Mouse (Mus musculus) intestine, postnatal 0 days (tissue): ENCODE results near the gene Idnk. TPM values are rescaled to one million over a fixed set of nuclear protein-coding genes. Genes with fewer than 3 reads are reported as not detected.

Experiments used
- ATAC-seq: fragments of 200-750 bp; cut with Nextera tagmentation; 2 replicates; pipeline ENCODE4 v1.8.0; 2017; ENCODE audit warnings: mild to moderate bottlenecking, moderate TSS enrichment, moderate library complexity
- H3K27ac ChIP-seq: fragments of 300-500 bp; sonication (generic); 2 replicates; pipeline ENCODE4 v1.5.1; 2014; ENCODE audit warnings: mild to moderate bottlenecking, low read depth, low read length, moderate library complexity
- H3K27me3 ChIP-seq: fragments of 300-500 bp; sonication (generic); replicated peaks from 2 replicates; pipeline ENCODE4 v1.6.1; 2014; ENCODE audit warnings: low read length, mixed read lengths; ENCODE audit not compliant: control insufficient read depth, insufficient read depth
- H3K36me3 ChIP-seq: fragments of 300-500 bp; sonication (generic); 2 replicates; pipeline ENCODE4 v1.6.1; 2014; ENCODE audit warnings: mild to moderate bottlenecking, moderate library complexity; ENCODE audit not compliant: control insufficient read depth, insufficient read depth
- H3K4me1 ChIP-seq: fragments of 300-500 bp; sonication (generic); replicated peaks from 2 replicates; pipeline ENCODE4 v1.6.1; 2014; ENCODE audit warnings: antibody characterized with exemption, low read length, mixed read lengths; ENCODE audit not compliant: control insufficient read depth, insufficient read depth
- H3K4me2 ChIP-seq: fragments of 300-500 bp; sonication (generic); replicated peaks from 2 replicates; pipeline ENCODE4 v1.6.1; 2014; ENCODE audit warnings: low read depth, mild to moderate bottlenecking, moderate library complexity
- H3K4me3 ChIP-seq: fragments of 300-500 bp; sonication (generic); 2 replicates; pipeline ENCODE4 v1.5.1; 2014; ENCODE audit warnings: low read depth, low read length
- H3K9ac ChIP-seq: fragments of 300-500 bp; sonication (generic); 2 replicates; pipeline ENCODE4 v1.6.1; 2014; ENCODE audit warnings: mild to moderate bottlenecking, low read depth, low read length
- H3K9me3 ChIP-seq: fragments of 300-500 bp; sonication (generic); 2 replicates; pipeline ENCODE4 v1.6.1; 2016; ENCODE audit warnings: mixed run types; ENCODE audit not compliant: control insufficient read depth
- CTCF ChIP-seq: sonication (generic); IDR thresholded peaks from 2 replicates; pipeline ENCODE4 v1.5.1; 2016; ENCODE audit warnings: low read depth, mild to moderate bottlenecking, control low read depth, antibody characterized with exemption, moderate library complexity
- WGBS: fragments of 180-500 bp; shearing (Covaris S2); extraction: QIAGEN DNeasy Blood & Tissue Kit; methylation state at CpG from one replicate; pipeline ENCODE4 v1.1.7; 2014; 5-methylcytosine and 5-hydroxymethylcytosine counted together
- polyA plus RNA-seq: library from polyadenylated mRNA; unstranded; fragments of >200 nt; fragmentation: Nextera tagmentation; extraction: Ambion mirVana; gene quantifications from 2 replicates; pipeline ENCODE4 v1.2.1, GENCODE M21; 2015

The Idnk gene
- polyA plus RNA-seq, 1 experiment from 2014 or later: 79.0 TPM

DNA sequence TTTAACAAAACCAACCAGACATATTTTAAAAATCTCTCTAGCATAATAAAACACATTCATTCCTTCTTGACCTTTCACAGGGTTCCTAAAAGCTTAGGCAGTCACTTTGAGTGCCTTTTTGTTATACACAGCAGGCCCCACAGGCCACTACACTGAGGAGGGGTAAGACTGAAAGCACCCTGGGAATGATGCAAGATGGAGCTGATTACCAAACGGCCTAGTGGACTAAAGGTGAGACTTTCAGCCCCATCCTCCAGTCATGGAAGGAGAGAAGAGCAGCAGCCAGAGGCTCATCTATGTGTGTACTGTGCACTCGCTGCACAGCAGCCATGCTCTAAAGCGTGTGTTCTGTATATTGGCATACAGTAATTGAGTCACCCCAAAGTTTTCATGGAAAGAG is 37.5 kb downstream of the Idnk start:
- H3K9ac ChIP-seq: no peak overlapping the region
- no peak for TF ChIP-seq CTCF
- no peak for ATAC-seq
- H3K9me3 ChIP-seq: no peaks in the 10 kb centered on the region
- WGBS: 76% methylated on average over 3 of the region's 3 CpGs
- no peaks in the 10 kb centered on the region for H3K4me1 ChIP-seq
- H3K4me3 ChIP-seq: no peak overlapping the region
- H3K27ac ChIP-seq: no peak overlapping the region
- peaks cover 62% of the 10 kb centered on the region for H3K36me3 ChIP-seq
- no peak overlapping the region for H3K4me2 ChIP-seq
- H3K27me3 ChIP-seq: no peaks in the 10 kb centered on the region

- ATAC-seq: no peak
- H3K36me3 ChIP-seq: peaks cover 44% of the 10 kb centered on the region
Observed at GRCm38 (mm10) chr13:58197211-58197610, 39.8 kb downstream of the Idnk start.

DNA sequence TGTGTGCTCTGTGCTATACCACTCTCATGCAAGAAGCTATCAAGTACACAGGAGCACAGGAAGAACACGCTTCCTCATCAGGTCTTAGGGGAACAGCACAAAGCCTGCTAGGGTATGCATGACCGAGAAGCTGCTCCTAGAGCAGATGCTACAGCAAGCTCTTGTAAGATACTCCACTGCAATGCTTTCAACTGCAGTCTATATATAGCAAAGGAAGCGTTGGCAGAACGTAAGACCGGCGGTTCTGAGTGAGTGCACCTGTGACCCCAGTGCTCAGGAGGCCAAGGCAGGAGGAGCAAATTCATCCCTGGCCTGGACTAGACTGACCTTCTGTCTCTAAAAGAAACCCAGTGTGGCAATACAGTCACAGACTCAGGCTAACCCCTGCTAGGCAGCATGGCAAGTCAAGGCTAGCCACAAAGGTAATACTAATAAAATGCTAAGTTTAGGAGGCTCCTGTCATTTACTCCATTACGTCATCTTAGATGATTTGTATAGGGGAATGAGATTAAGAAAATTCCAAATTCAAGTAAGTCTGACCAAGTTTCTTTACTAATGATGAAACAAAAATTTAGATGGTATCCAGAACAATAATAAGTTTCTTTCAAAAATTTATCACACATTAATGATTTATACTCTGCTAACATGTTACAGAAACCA is 40.7 kb downstream of the Idnk start:
- no peak overlapping the region for H3K4me2 ChIP-seq
- 82% methylated on average over 7 of the region's 7 CpGs for WGBS
- ATAC-seq: no peak
- no peak overlapping the region for H3K4me3 ChIP-seq
- no peak overlapping the region for H3K27ac ChIP-seq
- H3K4me1 ChIP-seq: no peaks in the 10 kb centered on the region
- no peaks in the 10 kb centered on the region for H3K27me3 ChIP-seq
- no peak for TF ChIP-seq CTCF
- no peak overlapping the region for H3K9ac ChIP-seq
- H3K9me3 ChIP-seq: no peaks in the 10 kb centered on the region
- H3K36me3 ChIP-seq: peaks cover 38% of the 10 kb centered on the region

More at GRCm38 (mm10) chr13:58197211-58197610, 39.8 kb downstream of the Idnk start:
- Histone ChIP-seq H3K27ac (no peak overlapping the region), H3K4me3 (no peak overlapping the region), H3K9me3 (no peaks in the 10 kb centered on the region), H3K4me2 (no peak overlapping the region), H3K9ac (no peak overlapping the region), H3K27me3 (no peaks in the 10 kb centered on the region), H3K4me1 (no peaks in the 10 kb centered on the region)
- no peak for TF ChIP-seq CTCF
- 70% methylated on average over 3 of the region's 3 CpGs for WGBS

GRCm38 (mm10) chr13:58201343-58201742 is 43.9 kb downstream of the Idnk start:
- Histone ChIP-seq H3K27me3 (no peaks in the 10 kb centered on the region), H3K27ac (no peak overlapping the region), H3K4me3 (no peak overlapping the region), H3K9ac (no peak overlapping the region), H3K9me3 (no peaks in the 10 kb centered on the region), H3K36me3 (peaks cover 17% of the 10 kb centered on the region; the same call in 1 of the 2 replicates), H3K4me1 (no peaks in the 10 kb centered on the region), H3K4me2 (no peak overlapping the region)
- TF ChIP-seq CTCF: no peak
- ATAC-seq: no peak
- 88% methylated on average over 6 of the region's 6 CpGs for WGBS

- WGBS: 93% methylated on average over 3 of the region's 3 CpGs
- Histone ChIP-seq H3K4me2 (no peak overlapping the region), H3K27ac (no peak overlapping the region), H3K27me3 (no peaks in the 10 kb centered on the region), H3K4me1 (no peaks in the 10 kb centered on the region), H3K4me3 (no peak overlapping the region), H3K9ac (no peak overlapping the region), H3K36me3 (peaks cover 13% of the 10 kb centered on the region; the same call in 1 of the 2 replicates), H3K9me3 (no peaks in the 10 kb centered on the region)
- no peak for TF ChIP-seq CTCF
- no peak for ATAC-seq
Observed at GRCm38 (mm10) chr13:58201908-58202307, 44.5 kb downstream of the Idnk start.

GRCm38 (mm10) chr13:58202903-58203302 is 45.5 kb downstream of the Idnk start:
- Histone ChIP-seq H3K27me3 (no peaks in the 10 kb centered on the region), H3K9me3 (no peaks in the 10 kb centered on the region), H3K27ac (no peak overlapping the region), H3K4me3 (no peak overlapping the region), H3K4me1 (no peaks in the 10 kb centered on the region), H3K9ac (no peak overlapping the region), H3K36me3 (0 out of 2 replicates have a peak, but pooled peaks cover 3% of the 10 kb centered on the region), H3K4me2 (no peak overlapping the region)
- ATAC-seq: no peak
- no peak for TF ChIP-seq CTCF
- 86% methylated on average over 1 of the region's 1 CpGs for whole genome bisulfite sequencing

DNA sequence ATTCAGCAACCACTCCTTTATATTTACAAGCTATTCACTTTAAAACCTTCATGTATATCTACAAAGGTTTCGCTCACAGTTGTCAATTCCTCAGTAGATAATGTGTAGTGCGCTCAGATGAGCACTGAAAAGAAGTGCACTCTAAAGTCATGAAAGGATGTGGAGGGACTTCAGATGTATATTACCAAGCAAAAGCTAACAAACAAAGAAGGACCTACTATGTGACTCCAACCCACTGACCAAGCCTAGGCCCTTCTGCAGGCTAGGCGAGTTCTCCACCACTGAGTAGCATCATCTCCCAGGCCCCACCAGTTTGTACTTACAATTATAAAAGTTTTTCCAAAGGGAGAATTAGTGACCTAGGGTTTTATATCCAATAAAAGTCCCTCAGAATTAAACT is 46.8 kb downstream of the Idnk start:
- WGBS: 93% methylated on average over 3 of the region's 3 CpGs

More for the DNA sequence above, 46.8 kb downstream of the Idnk start:
- TF ChIP-seq CTCF: no peak
- no peak for ATAC-seq
- Histone ChIP-seq H3K9ac (no peak overlapping the region), H3K36me3 (no peaks in the 10 kb centered on the region), H3K4me2 (no peak overlapping the region), H3K27me3 (no peaks in the 10 kb centered on the region), H3K4me1 (no peaks in the 10 kb centered on the region), H3K27ac (no peak overlapping the region), H3K4me3 (no peak overlapping the region), H3K9me3 (no peaks in the 10 kb centered on the region)
